Mouse (Mus musculus) Patski (cell line): ENCODE measurements at regions not wholly inside any gene's neighbourhood (a gene's known extent, or its start where the extent isn't known, plus 50 kb on each side); places are given as distances from the start of the nearest gene placed in this dataset.

Experiments
- ATAC-seq: fragments of 100-300 bp; one replicate; pipeline ENCODE4 v1.8.0; 2021
- CTCF ChIA-PET: fragments of 350-600 bp; sonication (Branson Sonifier 250); formaldehyde crosslinking; loops from one replicate; lab custom pipeline; 2022; ENCODE audit warnings: inconsistent platforms; lab: Charles Lee
- POLR2A ChIA-PET: fragments of 350-600 bp; sonication (Branson Sonifier 250); formaldehyde crosslinking; loops from one replicate; lab custom pipeline; 2022; ENCODE audit warnings: antibody characterized with exemption, inconsistent platforms; lab: Charles Lee
- DNase-seq: peaks from one replicate; pipeline ENCODE4 v3.0.0-alpha.2; 2011; ENCODE audit warnings: low read depth, low spot score
- H3K27me3 ChIP-seq: fragments of 371-371 bp; one replicate; pipeline ENCODE4 v1.5.1; 2021
- CTCF ChIP-seq: fragments of 100-300 bp; IDR thresholded peaks from one replicate; pipeline ENCODE4 v1.5.1; 2021
- in situ Hi-C: fragments of 300-500 bp; cut with MboI; formaldehyde crosslinking; loops from 3 replicates; pipeline ENCODE4 v1.11.1; 2018; ENCODE audit warnings: low pct_unique_long_range_greater_than_20kb, mixed read lengths

- POLR2A ChIA-PET = no interaction called here
- no peak for TF ChIP-seq CTCF
- no peak for DNase-seq
- H3K27me3 ChIP-seq = no peaks in the 10 kb centered on the region
- CTCF ChIA-PET = no interaction called here
- no peak for ATAC-seq
- in situ Hi-C loops = no loop called here
These were observed 2235.9 kb downstream of the Poteg start for GRCm38 (mm10) chr8:29683340-29683739.

GRCm38 (mm10) chr8:29686594-29686993 lies 2239.1 kb downstream of the Poteg start:
- ATAC-seq (no peak), DNase-seq (no peak)
- ChIA-PET CTCF (no interaction called here), POLR2A (no interaction called here)
- no peaks in the 10 kb centered on the region for H3K27me3 ChIP-seq
- TF ChIP-seq CTCF = no peak
- in situ Hi-C loops = no loop called here

GRCm38 (mm10) chr8:29695698-29696097 lies 2248.2 kb downstream of the Poteg start:
- ChIA-PET POLR2A (no interaction called here), CTCF (no interaction called here)
- no peaks in the 10 kb centered on the region for H3K27me3 ChIP-seq
- TF ChIP-seq CTCF = no peak
- ATAC-seq (no peak), DNase-seq (no peak)
- in situ Hi-C loops = no loop called here
